Mouse (Mus musculus) forebrain, embryonic 15.5 days (tissue): ENCODE measurements around the gene Chrdl2. TPM values are rescaled to one million over a fixed set of nuclear protein-coding genes. Genes with fewer than 3 reads are reported as not detected.

ENCODE experiments used
- ATAC-seq: fragments of 200-750 bp; cut with Nextera tagmentation; replicated peaks from 2 replicates; pipeline ENCODE4 v1.8.0; 2017; ENCODE audit warnings: mild to moderate bottlenecking, moderate TSS enrichment, moderate library complexity
- H3K27ac ChIP-seq: fragments of 300-500 bp; sonication (generic); replicated peaks from 2 replicates; pipeline ENCODE4 v1.5.1; 2015; ENCODE audit warnings: mild to moderate bottlenecking, inconsistent platforms
- H3K27me3 ChIP-seq: fragments of 300-500 bp; sonication (generic); 2 replicates; pipeline ENCODE4 v1.6.1; 2015; ENCODE audit warnings: inconsistent platforms
- H3K36me3 ChIP-seq: fragments of 300-500 bp; sonication (generic); 2 replicates; pipeline ENCODE4 v1.6.1; 2015; ENCODE audit warnings: mild to moderate bottlenecking, inconsistent platforms
- H3K4me1 ChIP-seq: fragments of 300-500 bp; sonication (generic); 2 replicates; pipeline ENCODE4 v1.6.1; 2015; ENCODE audit warnings: inconsistent platforms
- H3K4me2 ChIP-seq: fragments of 300-500 bp; sonication (generic); replicated peaks from 2 replicates; pipeline ENCODE4 v1.6.1; 2015; ENCODE audit warnings: mild to moderate bottlenecking, inconsistent platforms
- H3K4me3 ChIP-seq: fragments of 300-500 bp; sonication (generic); 2 replicates; pipeline ENCODE4 v1.5.1; 2015; ENCODE audit warnings: mild to moderate bottlenecking, inconsistent platforms
- H3K9ac ChIP-seq: fragments of 300-500 bp; sonication (generic); replicated peaks from 2 replicates; pipeline ENCODE4 v1.6.1; 2015; ENCODE audit warnings: mild to moderate bottlenecking, inconsistent platforms
- H3K9me3 ChIP-seq: fragments of 300-500 bp; sonication (generic); 2 replicates; pipeline ENCODE4 v1.6.1; 2016; ENCODE audit warnings: inconsistent platforms
- WGBS: fragments of 180-500 bp; shearing (Covaris S2); methylation state at CpG from one replicate; pipeline ENCODE4 v1.1.7; 2015; ENCODE audit warnings: mixed read lengths; 5-methylcytosine and 5-hydroxymethylcytosine counted together
- polyA plus RNA-seq: library from polyadenylated mRNA; unstranded; fragments of >200 nt; fragmentation: Nextera tagmentation; extraction: Ambion mirVana; gene quantifications from 2 replicates; pipeline ENCODE4 v1.2.1, GENCODE M21; 2015

Gene Chrdl2
- polyA plus RNA-seq, 1 experiment from 2014 or later, result not detected

GRCm38 (mm10) chr7:99990990-99991707 lies 14.8 kb upstream of the Chrdl2 start:
- WGBS, result 80% methylated on average over 8 of the region's 8 CpGs
- H3K4me3 ChIP-seq, result no peak overlapping the region
- no peak overlapping the region for H3K27ac ChIP-seq
- no peak for ATAC-seq
- no peaks in the 10 kb centered on the region for H3K36me3 ChIP-seq
- H3K9ac ChIP-seq, result no peak overlapping the region
- H3K27me3 ChIP-seq, result no peaks in the 10 kb centered on the region
- H3K4me1 ChIP-seq, result no peaks in the 10 kb centered on the region
- H3K4me2 ChIP-seq, result no peak overlapping the region
- no peaks in the 10 kb centered on the region for H3K9me3 ChIP-seq

GRCm38 (mm10) chr7:99993159-99993558 lies 12.8 kb upstream of the Chrdl2 start:
- H3K27ac ChIP-seq, result no peak overlapping the region
- H3K4me2 ChIP-seq, result no peak overlapping the region
- H3K4me3 ChIP-seq, result no peak overlapping the region
- ATAC-seq, result no peak
- H3K36me3 ChIP-seq, result no peaks in the 10 kb centered on the region
- no peak overlapping the region for H3K9ac ChIP-seq
- WGBS, result 85% methylated on average over 7 of the region's 7 CpGs
- no peaks in the 10 kb centered on the region for H3K4me1 ChIP-seq
- no peaks in the 10 kb centered on the region for H3K9me3 ChIP-seq
- no peaks in the 10 kb centered on the region for H3K27me3 ChIP-seq

GRCm38 (mm10) chr7:99995186-99995585 lies 10.8 kb upstream of the Chrdl2 start:
- Histone ChIP-seq H3K9ac (no peak overlapping the region), H3K9me3 (no peaks in the 10 kb centered on the region), H3K36me3 (no peaks in the 10 kb centered on the region)

GRCm38 (mm10) chr7:99998668-99999067 lies 7.3 kb upstream of the Chrdl2 start:
- no peaks in the 10 kb centered on the region for H3K9me3 ChIP-seq
- no peaks in the 10 kb centered on the region for H3K36me3 ChIP-seq
- 80% methylated on average over 3 of the region's 3 CpGs for WGBS
- no peak overlapping the region for H3K27ac ChIP-seq
- no peak overlapping the region for H3K4me3 ChIP-seq
- H3K4me1 ChIP-seq, result no peaks in the 10 kb centered on the region
- H3K27me3 ChIP-seq, result peaks cover under 1% of the 10 kb centered on the region; the same call in 1 of the 2 replicates
- H3K9ac ChIP-seq, result no peak overlapping the region
- no peak overlapping the region for H3K4me2 ChIP-seq
- ATAC-seq, result no peak

More at GRCm38 (mm10) chr7:99995186-99995585, 10.8 kb upstream of the Chrdl2 start:
- Histone ChIP-seq H3K27ac (no peak overlapping the region), H3K4me1 (no peaks in the 10 kb centered on the region), H3K27me3 (no peaks in the 10 kb centered on the region), H3K4me2 (no peak overlapping the region), H3K4me3 (no peak overlapping the region)
- WGBS, result 76% methylated on average over 7 of the region's 7 CpGs
- ATAC-seq, result no peak

GRCm38 (mm10) chr7:100003781-100004180 lies 2.2 kb upstream of the Chrdl2 start:
- Histone ChIP-seq H3K27ac (no peak overlapping the region), H3K9me3 (no peaks in the 10 kb centered on the region), H3K4me3 (no peak overlapping the region), H3K4me2 (no peak overlapping the region), H3K27me3 (peaks cover 41% of the 10 kb centered on the region), H3K36me3 (no peaks in the 10 kb centered on the region), H3K9ac (no peak overlapping the region), H3K4me1 (peaks cover 6% of the 10 kb centered on the region)
- WGBS, result 62% methylated on average over 9 of the region's 9 CpGs
- ATAC-seq, result no peak

- Histone ChIP-seq H3K36me3 (no peaks in the 10 kb centered on the region), H3K9ac (no peak overlapping the region), H3K4me1 (peaks cover 6% of the 10 kb centered on the region), H3K4me3 (peak overlapping the region; percentile 49; the same call in 1 of the 2 replicates), H3K4me2 (peak overlapping the region; percentile 97), H3K9me3 (no peaks in the 10 kb centered on the region), H3K27me3 (peaks cover 54% of the 10 kb centered on the region), H3K27ac (no peak overlapping the region)
- whole genome bisulfite sequencing, result 4% methylated on average over 11 of the region's 11 CpGs
- no peak for ATAC-seq
These were observed 439 bp downstream of the Chrdl2 start for GRCm38 (mm10) chr7:100006411-100006810.

- 89% methylated on average over 4 of the region's 4 CpGs for WGBS
- Histone ChIP-seq H3K36me3 (no peaks in the 10 kb centered on the region), H3K4me1 (peaks cover 6% of the 10 kb centered on the region), H3K9me3 (no peaks in the 10 kb centered on the region), H3K27me3 (peaks cover 53% of the 10 kb centered on the region), H3K4me3 (no peak overlapping the region), H3K4me2 (no peak overlapping the region), H3K9ac (no peak overlapping the region), H3K27ac (no peak overlapping the region)
- ATAC-seq, result no peak
These were observed 2.8 kb downstream of the Chrdl2 start for GRCm38 (mm10) chr7:100008765-100009164.

- Histone ChIP-seq H3K27me3 (peaks cover 48% of the 10 kb centered on the region), H3K4me2 (no peak overlapping the region), H3K4me3 (no peak overlapping the region), H3K9me3 (no peaks in the 10 kb centered on the region), H3K4me1 (peaks cover 6% of the 10 kb centered on the region), H3K9ac (no peak overlapping the region), H3K36me3 (no peaks in the 10 kb centered on the region), H3K27ac (no peak overlapping the region)
- 16% methylated on average over 11 of the region's 11 CpGs for WGBS
- no peak for ATAC-seq
These were observed 3.7 kb downstream of the Chrdl2 start for GRCm38 (mm10) chr7:100009640-100010039.

- H3K4me1 ChIP-seq, result peaks cover 4% of the 10 kb centered on the region
- no peak overlapping the region for H3K27ac ChIP-seq
- H3K9me3 ChIP-seq, result no peaks in the 10 kb centered on the region
- no peak for ATAC-seq
- H3K4me2 ChIP-seq, result no peak overlapping the region
- H3K36me3 ChIP-seq, result no peaks in the 10 kb centered on the region
- no peak overlapping the region for H3K9ac ChIP-seq
- 78% methylated on average over 5 of the region's 5 CpGs for WGBS
- peaks cover 39% of the 10 kb centered on the region for H3K27me3 ChIP-seq
- no peak overlapping the region for H3K4me3 ChIP-seq
These were observed 4.7 kb downstream of the Chrdl2 start for GRCm38 (mm10) chr7:100010711-100011110.

- H3K9me3 ChIP-seq, result no peaks in the 10 kb centered on the region
- H3K36me3 ChIP-seq, result no peaks in the 10 kb centered on the region
- no peak for ATAC-seq
- WGBS, result 50% methylated on average over 8 of the region's 8 CpGs
- no peak overlapping the region for H3K27ac ChIP-seq
- no peaks in the 10 kb centered on the region; the same call in 1 of the 2 replicates for H3K4me1 ChIP-seq
- H3K27me3 ChIP-seq, result peaks cover 29% of the 10 kb centered on the region
- H3K9ac ChIP-seq, result no peak overlapping the region
- no peak overlapping the region for H3K4me2 ChIP-seq
- no peak overlapping the region for H3K4me3 ChIP-seq
These were observed 6.1 kb downstream of the Chrdl2 start for GRCm38 (mm10) chr7:100012085-100012484.

- 61% methylated on average over 6 of the region's 6 CpGs for WGBS
- no peak overlapping the region for H3K4me2 ChIP-seq
- H3K27me3 ChIP-seq, result peaks cover 25% of the 10 kb centered on the region
- no peaks in the 10 kb centered on the region; the same call in 1 of the 2 replicates for H3K4me1 ChIP-seq
- no peak overlapping the region for H3K9ac ChIP-seq
- ATAC-seq, result no peak
- H3K27ac ChIP-seq, result no peak overlapping the region
- H3K4me3 ChIP-seq, result no peak overlapping the region
- H3K36me3 ChIP-seq, result no peaks in the 10 kb centered on the region
- H3K9me3 ChIP-seq, result no peaks in the 10 kb centered on the region
These were observed 6.5 kb downstream of the Chrdl2 start for GRCm38 (mm10) chr7:100012515-100012914.

- no peak overlapping the region for H3K4me3 ChIP-seq
- no peaks in the 10 kb centered on the region; the same call in 1 of the 2 replicates for H3K4me1 ChIP-seq
- H3K4me2 ChIP-seq, result no peak overlapping the region
- H3K9me3 ChIP-seq, result no peaks in the 10 kb centered on the region
- ATAC-seq, result no peak
- 68% methylated on average over 8 of the region's 8 CpGs for WGBS
- no peaks in the 10 kb centered on the region for H3K36me3 ChIP-seq
- H3K27ac ChIP-seq, result no peak overlapping the region
- H3K27me3 ChIP-seq, result peaks cover 9% of the 10 kb centered on the region; the same call in 1 of the 2 replicates
- H3K9ac ChIP-seq, result no peak overlapping the region
These were observed 8.2 kb downstream of the Chrdl2 start for GRCm38 (mm10) chr7:100014123-100014600.

- no peaks in the 10 kb centered on the region for H3K27me3 ChIP-seq
- no peak overlapping the region for H3K27ac ChIP-seq
- H3K36me3 ChIP-seq, result no peaks in the 10 kb centered on the region
- 89% methylated on average over 8 of the region's 8 CpGs for WGBS
- H3K9ac ChIP-seq, result no peak overlapping the region
- no peaks in the 10 kb centered on the region for H3K4me1 ChIP-seq
- no peak for ATAC-seq
- no peak overlapping the region for H3K4me2 ChIP-seq
- no peaks in the 10 kb centered on the region for H3K9me3 ChIP-seq
- no peak overlapping the region for H3K4me3 ChIP-seq
These were observed 11.1 kb downstream of the Chrdl2 start for GRCm38 (mm10) chr7:100017056-100017455.
